Mouse (Mus musculus): ENCODE results near the gene Tlr3.

Tlr3 gene

GRCm38 (mm10) chr8:45355809-45356208 is 55.1 kb downstream of the Tlr3 start:
- no peak for DNase-seq (ENCODE audit: low spot score)
